Mouse (Mus musculus) left cerebral cortex, postnatal 25 days (tissue): ENCODE measurements around the gene Trim56. TPM values are rescaled to one million over a fixed set of nuclear protein-coding genes. Genes with fewer than 3 reads are reported as not detected.
"Not testable (repeated sequence)": the region's sequence is repeated elsewhere in the genome, so short reads cannot be mapped to it uniquely, and the experiment has no call there.

Experiments
- DNase-seq, 2 experiments: peaks; one replicate each; pipeline ENCODE4 v3.0.0; 2022; ENCODE audit warnings: low spot score in 2 of 2, mixed read lengths in 1 of 2
- intact Hi-C: fragments of 180-260 bp; cut with DNase I; formaldehyde crosslinking; loops from one replicate; pipeline ENCODE4 v1.15.1; 2025
- total RNA-seq, 2 experiments: library from RNA; stranded (reverse); gene quantifications; 2 replicates each; pipeline ENCODE4 v1.2.3; 2021

Trim56 gene
- total RNA-seq = 1 to 10 TPM; 3.0 to 3.9 TPM

DNA sequence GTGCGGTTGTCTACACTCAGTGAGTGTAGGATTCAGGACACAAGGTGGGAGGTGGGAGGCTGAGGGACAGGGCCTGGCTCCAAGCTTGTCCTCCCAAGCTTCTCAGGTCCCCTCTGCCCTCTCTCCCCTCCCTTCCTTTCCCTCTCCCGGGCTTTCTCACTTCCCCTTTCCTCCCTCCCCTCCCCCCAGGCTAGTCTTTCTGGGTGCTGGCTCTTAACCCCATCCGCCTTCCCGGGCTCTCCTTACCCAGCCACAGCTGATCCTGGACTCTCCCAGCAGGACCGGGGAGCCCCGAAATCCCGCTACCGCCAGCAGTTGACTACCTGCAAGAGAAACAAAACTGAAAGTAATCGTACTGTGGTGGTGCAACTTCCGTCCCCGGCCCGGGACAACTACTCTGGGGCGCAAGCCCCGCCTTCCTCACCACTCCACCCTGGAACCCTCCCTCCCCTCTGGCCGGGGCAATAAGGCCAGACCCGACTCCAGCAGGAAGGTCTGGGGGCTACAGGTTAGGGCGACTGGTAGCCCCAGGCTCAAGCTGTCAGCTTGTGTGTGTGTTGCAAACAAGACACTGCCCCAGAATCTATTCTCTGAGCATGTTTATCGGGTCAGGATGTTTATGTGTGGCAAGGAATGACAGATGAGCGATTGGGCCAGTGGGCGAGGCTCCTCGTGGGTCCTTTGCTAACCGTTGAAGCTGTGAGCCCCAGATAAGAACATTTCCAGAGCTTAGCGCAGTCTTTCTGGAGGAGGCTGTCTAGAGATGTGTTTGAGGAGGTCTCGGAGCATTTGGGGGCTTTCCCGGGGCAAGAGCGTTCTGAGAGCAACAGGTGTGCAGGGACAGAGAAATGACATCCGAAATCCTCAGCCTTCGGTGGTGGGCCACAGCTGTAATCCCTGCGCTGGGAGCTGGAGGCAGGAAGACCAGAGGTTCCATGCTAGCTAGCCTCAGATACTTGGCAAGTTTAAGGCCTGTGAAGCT lies at the start of gene Trim56:
Gene Trim56 (minus strand): TSS at position 344 of the 982 bp plus-strand sequence.
- peak in 1 of 2 experiments; percentile 25 for DNase-seq
- intact Hi-C loops = no loop called here

DNA sequence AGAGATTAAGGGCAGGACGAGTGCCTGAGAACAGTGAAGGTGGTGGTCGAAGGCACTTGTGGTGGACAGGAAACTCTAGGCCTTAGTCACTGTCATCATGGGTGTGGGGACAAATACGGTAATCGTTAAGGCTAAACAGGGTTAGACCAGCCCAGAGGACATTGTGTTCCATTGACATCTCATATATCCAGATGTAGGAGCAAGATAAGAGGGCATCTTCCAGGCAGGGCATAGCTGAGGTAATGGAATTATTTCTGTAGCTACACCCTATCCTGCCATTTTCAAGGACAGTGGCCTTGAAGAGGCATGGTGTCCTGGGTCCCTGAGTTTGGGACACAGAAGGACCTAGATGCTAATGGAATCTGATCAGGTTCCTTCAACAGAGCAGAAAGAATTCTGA lies 45.8 kb upstream of the Trim56 start:
- intact Hi-C loops = no loop called here
- DNase-seq = no peak

DNA sequence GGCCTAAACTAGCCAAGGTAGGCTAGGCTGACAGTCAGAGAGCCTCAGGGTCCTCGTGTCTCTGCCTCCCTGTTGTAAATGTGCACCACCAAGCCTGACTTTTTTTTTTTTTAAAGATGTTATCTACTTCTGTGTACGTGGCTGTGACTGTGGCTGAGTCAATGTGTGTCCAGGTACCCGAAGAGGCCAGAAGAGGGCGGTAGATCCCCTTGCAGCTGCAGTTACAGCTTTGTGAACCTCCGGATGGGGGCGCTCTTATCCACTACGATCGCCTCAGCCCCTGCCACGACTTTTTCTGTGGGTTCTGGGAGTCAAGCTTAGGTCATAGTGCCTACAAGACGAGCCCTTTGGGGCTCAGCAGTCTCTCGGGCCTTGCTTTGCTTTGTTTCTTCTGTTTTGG lies 43.5 kb upstream of the Trim56 start:
- peak in 1 of 2 experiments; percentile 4 for DNase-seq
- intact Hi-C loops = no loop called here

- intact Hi-C loops = no loop called here
- DNase-seq = no peak
These were observed 37.3 kb upstream of the Trim56 start for GRCm38 (mm10) chr5:137153289-137153688.

GRCm38 (mm10) chr5:137152623-137153022 lies 36.6 kb upstream of the Trim56 start:
- intact Hi-C loops = no loop called here
- DNase-seq = no peak

DNA sequence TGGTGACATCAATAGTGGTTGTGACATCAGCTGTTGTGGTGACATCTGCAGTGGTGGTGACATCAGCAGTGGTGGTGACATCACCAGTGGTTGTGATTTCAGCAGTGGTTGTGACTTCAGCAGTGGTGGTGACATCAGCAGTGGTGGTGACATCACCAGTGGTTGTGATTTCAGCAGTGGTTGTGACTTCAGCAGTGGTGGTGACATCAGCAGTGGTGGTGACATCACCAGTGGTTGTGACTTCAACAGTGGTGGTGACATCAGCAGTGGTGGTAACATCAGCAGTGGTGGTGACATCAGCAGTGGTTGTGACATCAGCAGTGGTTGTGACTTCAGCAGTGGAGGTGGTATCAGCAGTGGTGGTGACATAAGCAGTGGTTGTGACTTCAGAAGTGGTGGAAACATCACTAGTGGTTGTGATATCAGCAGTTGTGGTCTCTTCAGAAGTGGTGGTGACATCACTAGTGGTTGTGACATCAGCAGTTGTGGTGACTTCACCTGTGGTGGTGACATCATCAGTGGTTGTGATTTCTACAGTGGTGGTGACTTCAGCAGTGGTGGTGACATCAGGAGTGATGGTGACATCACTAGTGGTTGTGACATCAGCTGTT lies 33.4 kb upstream of the Trim56 start, which contains the start of gene Muc3:
Gene Muc3 (minus strand): TSS at position 51 of the 611 bp plus-strand sequence.
- DNase-seq, intact Hi-C loops: not testable (repeated sequence)

DNA sequence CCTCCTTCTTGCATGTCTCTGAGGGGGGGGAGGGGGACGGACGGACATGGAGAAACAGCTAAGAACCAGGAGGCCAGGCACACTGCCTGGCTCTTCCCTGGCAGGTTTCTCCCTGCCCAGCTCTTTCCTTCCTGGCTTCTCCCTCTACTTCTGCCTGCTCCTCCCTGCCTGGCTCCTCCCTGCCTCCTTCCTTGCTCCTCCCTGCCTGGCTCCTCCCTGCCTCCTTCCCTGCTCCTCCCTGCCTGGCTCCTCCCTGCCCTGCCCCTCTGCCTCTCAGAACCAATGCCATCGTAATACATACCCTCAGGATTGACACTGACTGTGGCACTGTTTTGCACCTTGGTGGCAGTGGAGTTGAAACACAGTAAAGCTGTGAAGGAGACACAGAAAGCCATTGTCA lies 24.8 kb upstream of the Trim56 start:
- intact Hi-C loops = no loop called here
- DNase-seq = no peak

DNA sequence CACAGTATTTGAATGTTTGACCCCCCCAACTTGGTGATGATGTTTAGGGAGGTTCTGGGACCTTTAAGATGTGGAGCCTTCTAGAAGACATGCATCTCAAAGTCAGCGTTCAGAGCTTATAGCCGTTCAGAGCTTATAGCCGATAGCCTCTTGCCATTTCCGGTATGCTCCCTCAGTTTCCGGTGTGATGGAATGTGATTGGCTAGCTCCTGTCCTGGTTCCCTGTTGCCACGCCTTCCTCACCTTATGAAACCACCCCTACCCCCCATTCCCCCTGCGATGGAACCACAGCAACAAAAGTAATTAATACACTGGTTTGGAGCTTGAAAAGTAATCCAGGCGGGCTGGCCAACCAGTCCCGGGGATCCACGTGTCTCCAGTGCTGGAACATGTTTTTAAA lies 23.0 kb upstream of the Trim56 start:
- no peak for DNase-seq
- intact Hi-C loops = loop anchor here (10.0 kb wide), 1 partner anchor 356 kb away; no protein-coding TSS in a partner anchor

DNA sequence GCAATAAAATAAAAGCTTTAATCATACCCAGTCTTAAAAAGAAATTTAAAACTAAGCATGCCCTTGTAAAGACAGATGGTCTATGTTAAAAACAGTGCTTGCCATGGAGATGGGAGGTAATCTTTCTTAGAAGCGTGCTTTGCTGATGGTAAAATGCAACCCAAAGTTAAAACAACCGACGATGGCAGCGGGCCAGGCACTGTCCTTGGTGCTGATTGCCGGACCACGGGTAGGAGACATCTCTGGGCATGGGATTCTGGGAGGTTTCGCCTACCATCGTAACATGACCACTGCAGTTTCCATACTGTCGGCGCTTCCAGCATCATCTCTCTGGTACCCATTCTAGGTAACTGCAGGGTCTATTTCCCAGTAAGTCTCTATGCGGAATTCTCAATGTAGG lies 18.9 kb upstream of the Trim56 start:
- intact Hi-C loops = loop anchor here (10.0 kb wide), 1 partner anchor 360 kb away; no protein-coding TSS in a partner anchor
- DNase-seq = no peak

GRCm38 (mm10) chr5:137131490-137131889 lies 15.5 kb upstream of the Trim56 start:
- intact Hi-C loops = loop anchor here (1.0 to 10.0 kb wide), 2 partner anchors 155 to 363 kb away; no protein-coding TSS in a partner anchor
- DNase-seq = peak; percentile 59 to 61

DNA sequence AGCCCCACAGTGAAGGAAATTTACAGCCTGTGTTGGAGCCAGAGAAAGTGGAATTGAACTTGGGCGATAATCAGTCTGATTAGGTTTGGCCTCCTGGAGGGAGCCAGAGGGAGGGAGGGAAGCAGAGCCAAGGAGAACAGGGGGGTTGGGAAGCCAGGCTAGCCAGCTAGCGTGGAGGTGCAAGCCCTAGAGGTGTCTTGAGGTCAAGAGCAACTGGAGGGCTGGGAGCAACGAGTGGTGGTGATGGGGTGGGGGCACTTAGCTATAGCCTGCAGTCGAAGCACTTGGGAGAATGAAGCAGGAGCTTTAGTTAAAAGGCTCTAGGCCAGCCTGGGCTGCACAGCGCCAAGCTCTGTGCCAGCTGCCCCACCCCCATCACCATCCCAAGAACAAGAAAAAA lies 13.3 kb upstream of the Trim56 start:
- intact Hi-C loops = no loop called here

GRCm38 (mm10) chr5:137123516-137123915 lies 7.5 kb upstream of the Trim56 start:
- intact Hi-C loops = loop anchor here (2.0 kb wide), 1 partner anchor 163 kb away; the partner anchor contains the start of gene Ache
- DNase-seq = no peak

More for the DNA sequence above, 13.3 kb upstream of the Trim56 start:
- DNase-seq = no peak

DNA sequence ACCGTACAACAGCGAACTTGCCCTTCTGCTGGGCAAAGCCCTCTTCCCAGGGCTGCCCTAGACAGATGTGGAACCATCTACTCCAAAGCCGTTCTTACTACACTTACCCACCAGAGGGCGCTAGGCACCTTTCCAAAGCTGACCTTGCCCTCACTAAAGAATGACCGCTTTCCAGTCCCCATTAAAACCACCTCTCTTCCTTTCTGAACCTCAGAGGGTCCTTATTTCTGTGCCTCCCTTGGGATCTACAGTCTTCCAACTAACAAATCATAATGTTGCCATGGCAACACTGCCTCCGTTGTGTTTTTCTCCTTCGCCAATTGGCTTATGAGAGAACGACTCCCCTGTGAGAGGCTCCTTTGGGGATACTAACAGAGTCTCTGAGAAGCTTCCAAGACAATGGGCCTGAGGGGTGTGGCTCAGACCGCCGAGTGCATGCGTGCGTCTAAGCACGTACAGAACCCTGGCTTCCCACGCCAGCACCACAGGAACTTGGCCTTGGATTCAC lies 6.7 kb upstream of the Trim56 start:
- DNase-seq = peak; percentile 51 to 75
- intact Hi-C loops = loop anchor here (2.0 kb wide), 1 partner anchor 164 kb away; the partner anchor contains the start of gene Ache

GRCm38 (mm10) chr5:137121280-137121679 lies 5.3 kb upstream of the Trim56 start:
- intact Hi-C loops = no loop called here
- no peak for DNase-seq

DNA sequence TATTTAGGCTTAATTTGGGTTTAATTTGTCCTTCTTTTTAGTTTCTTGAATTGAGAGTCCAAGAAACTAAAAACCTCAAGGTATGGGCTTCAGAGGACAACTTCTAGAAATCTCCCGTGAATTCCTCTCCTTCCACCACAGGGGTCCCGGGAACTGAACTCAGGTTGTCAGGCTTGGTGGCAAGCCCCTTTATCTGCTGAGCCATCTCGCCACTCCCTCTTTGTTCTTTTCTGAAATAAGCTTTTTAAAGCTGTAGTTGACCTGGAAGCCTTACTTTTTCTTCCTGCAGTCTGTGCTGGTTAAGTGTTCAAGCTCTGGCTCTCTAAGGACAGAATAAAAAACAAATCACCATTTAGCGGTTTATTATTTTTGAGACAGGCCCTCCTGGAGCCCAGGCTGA lies 2.9 kb upstream of the Trim56 start:
- no peak for DNase-seq
- intact Hi-C loops = no loop called here

GRCm38 (mm10) chr5:137117994-137118393 lies 2.0 kb upstream of the Trim56 start:
- intact Hi-C loops, DNase-seq: not testable (repeated sequence)

- intact Hi-C loops = no loop called here
- no peak for DNase-seq
These were observed 978 bp upstream of the Trim56 start for GRCm38 (mm10) chr5:137116987-137117386.

DNA sequence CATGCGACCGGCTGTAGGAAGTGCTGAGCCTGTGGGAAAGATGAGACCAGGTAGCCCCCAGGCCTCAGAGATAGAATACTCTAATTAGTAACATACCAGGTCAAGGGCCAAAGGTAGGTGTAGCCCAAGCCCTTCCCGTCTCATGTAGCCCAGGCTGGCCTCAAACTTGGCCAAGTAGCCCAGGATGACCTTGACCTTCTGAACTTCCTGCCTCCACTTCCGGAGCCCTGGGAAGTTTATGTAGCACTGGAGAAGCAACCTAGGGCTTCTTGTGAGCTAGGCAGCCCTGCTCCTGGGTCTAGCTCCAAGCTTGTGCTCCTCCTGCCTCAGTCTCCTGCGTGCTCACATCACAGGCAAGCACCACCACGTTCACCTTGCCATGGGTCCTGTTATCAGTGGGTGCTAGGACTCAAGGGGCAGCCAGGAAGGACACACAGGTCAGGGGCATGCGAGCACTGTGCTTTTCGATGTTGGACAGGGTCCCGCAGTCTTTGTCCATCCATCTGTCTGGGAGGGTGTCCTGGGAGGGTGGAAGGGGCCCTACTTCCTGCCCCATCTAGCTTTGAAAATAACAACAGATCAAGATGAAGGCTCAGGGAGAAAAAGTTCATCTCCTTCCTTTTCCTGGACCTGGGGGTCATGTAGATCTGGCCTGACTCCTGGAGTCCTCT lies 983 bp downstream of the Trim56 start:
- DNase-seq = no peak
- intact Hi-C loops = no loop called here

DNA sequence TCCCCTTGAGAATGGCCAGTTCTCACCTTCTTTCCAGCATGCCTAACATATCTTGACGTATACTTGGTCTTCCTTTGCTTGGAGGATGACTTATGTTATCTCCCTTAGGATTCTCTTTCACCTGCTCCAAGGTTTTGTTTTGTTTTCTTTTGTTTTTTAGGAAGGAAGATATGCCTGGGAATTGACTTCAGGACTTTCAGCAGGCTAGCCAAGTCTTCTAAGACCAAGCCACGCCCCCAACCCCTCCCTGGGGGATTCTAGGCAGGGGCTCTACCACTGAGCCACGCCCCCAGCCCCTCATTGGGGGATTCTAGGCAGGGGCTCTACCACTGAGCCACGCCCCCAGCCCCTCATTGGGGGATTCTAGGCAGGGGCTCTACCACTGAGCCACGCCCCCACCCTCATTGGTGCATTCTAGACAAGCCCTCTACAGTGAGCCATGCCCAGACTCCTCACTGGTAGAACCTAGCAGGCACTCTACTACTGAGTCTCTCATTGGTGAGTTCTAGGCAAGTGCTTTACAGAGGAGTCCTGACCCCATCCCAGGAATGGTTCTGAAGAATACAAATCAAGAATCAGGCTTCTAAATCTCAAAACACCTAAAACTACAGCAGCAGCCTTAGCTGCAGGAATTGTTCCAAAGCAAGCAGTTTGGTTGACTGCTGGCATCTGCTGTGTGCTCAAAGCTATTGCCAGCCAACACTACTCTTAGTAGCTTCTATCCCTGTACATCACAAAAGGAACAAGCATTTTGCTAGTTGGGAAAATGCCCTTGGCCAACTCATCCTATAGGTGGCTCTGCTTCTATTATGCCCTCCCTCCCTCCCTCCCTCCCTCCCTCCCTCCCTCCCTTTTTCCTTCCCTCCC lies 4.2 kb downstream of the Trim56 start:
- peak in 1 of 2 experiments; percentile 31 for DNase-seq
- intact Hi-C loops = no loop called here
